In genomic region chr17:5000871-5001270, GRCm38 (mm10) we compare ENCODE assay signal across 11 mouse cellular contexts. TPM values are rescaled to one million over a fixed set of nuclear protein-coding genes. Genes with fewer than 3 reads are reported as not detected.
DNase-seq lines count a peak whose midpoint lies in the region; ATAC-seq and TF ChIP-seq lines count a peak whose summit lies in the region.
"Had no signal": no experiment of that assay in that cellular context is flagged by ENCODE, and none has a peak within 500 bp of the region (broad histone marks: within the 10 kb centered on the region; RNA-seq: fewer than 3 reads in every experiment).

No protein-coding gene starts in this region.

- DNase-seq in layer of hippocampus, adult 2 months (ENCODE audit: low spot score in 2 of 2) = no peak
- DNase-seq in layer of hippocampus, postnatal 36 days = no peak
- no peak for DNase-seq in kidney, adult 8-10 months
- DNase-seq in yolk sac, embryonic 10.5 days (ENCODE audit: low spot score) = no peak
- DNase-seq: right cerebral cortex, adult 18-20 months; thymus, postnatal 36 days had no signal

- TF ChIP-seq CTCF in layer of hippocampus, adult 2 months (conservative IDR thresholded peaks at IDR 0.05) = no peak
- TF ChIP-seq CTCF in intestine, postnatal 0 days (IDR thresholded peaks at IDR 0.05; ENCODE audit: low read depth) = no peak
- no peak for TF ChIP-seq CTCF in olfactory bulb, adult 2 months (IDR thresholded peaks at IDR 0.05; ENCODE audit: insufficient read depth, low read depth, low read length)

- peak overlapping the region; percentile 100 for H3K27ac ChIP-seq in layer of hippocampus, adult 2 months
- H3K27ac ChIP-seq in forebrain, embryonic 12.5 days = no peak overlapping the region
- no peak overlapping the region for H3K27ac ChIP-seq in intestine, postnatal 0 days (ENCODE audit: low read depth, low read length)
- H3K27ac ChIP-seq in olfactory bulb, adult 2 months (ENCODE audit: insufficient read depth, low read depth, low read length) = 0 out of 2 replicates have a peak overlapping the region, but pooled peaks have one; percentile 56
- H3K27ac ChIP-seq: heart, embryonic 10.5 days; macrophage had no signal

- ATAC-seq in forebrain, embryonic 12.5 days (ENCODE audit: low FRiP score) = 0 out of 2 replicates have a peak, but pooled peaks have one; percentile 18
- ATAC-seq in intestine, postnatal 0 days = no peak

- peak overlapping the region; percentile 80 for H3K4me3 ChIP-seq in layer of hippocampus, adult 2 months
- H3K4me3 ChIP-seq in forebrain, embryonic 12.5 days (replicated peaks) = no peak overlapping the region
- no peak overlapping the region for H3K4me3 ChIP-seq in intestine, postnatal 0 days (ENCODE audit: low read depth, low read length)
- H3K4me3 ChIP-seq in olfactory bulb, adult 2 months (ENCODE audit: insufficient read depth, low read depth, low read length) = peak overlapping the region; percentile 33
- H3K4me3 ChIP-seq: heart, embryonic 10.5 days had no signal

- no peak for TF ChIP-seq POLR2A in olfactory bulb, adult 2 months (IDR thresholded peaks at IDR 0.05; ENCODE audit: insufficient read depth, low read depth, low read length)

- peak overlapping the region; percentile 32 for H3K4me2 ChIP-seq in forebrain, embryonic 12.5 days
- H3K4me2 ChIP-seq in intestine, postnatal 0 days (replicated peaks; ENCODE audit: low read depth) = peak overlapping the region; percentile 54; the same call in 1 of the 2 replicates

- peaks cover 24% of the 10 kb centered on the region for H3K27me3 ChIP-seq in forebrain, embryonic 12.5 days
- H3K27me3 ChIP-seq in intestine, postnatal 0 days (replicated peaks; ENCODE audit: control insufficient read depth, insufficient read depth, low read length) = no peaks in the 10 kb centered on the region

- no peaks in the 10 kb centered on the region for H3K36me3 ChIP-seq in forebrain, embryonic 12.5 days (replicated peaks)
- no peaks in the 10 kb centered on the region for H3K36me3 ChIP-seq in intestine, postnatal 0 days (ENCODE audit: control insufficient read depth, insufficient read depth)
- H3K36me3 ChIP-seq: heart, embryonic 10.5 days had no signal

- 38% methylated on average over 7 of the region's 7 CpGs for WGBS in forebrain, embryonic 12.5 days
- WGBS in intestine, postnatal 0 days = 67% methylated on average over 7 of the region's 7 CpGs
- WGBS in olfactory bulb, adult 2 months = 24% methylated on average over 7 of the region's 7 CpGs

- H3K9ac ChIP-seq in forebrain, embryonic 12.5 days = peak overlapping the region; percentile 29; the same call in 1 of the 2 replicates
- no peak overlapping the region for H3K9ac ChIP-seq in intestine, postnatal 0 days (ENCODE audit: low read depth, low read length)

- no peaks in the 10 kb centered on the region for H3K9me3 ChIP-seq in forebrain, embryonic 12.5 days
- no peaks in the 10 kb centered on the region for H3K9me3 ChIP-seq in intestine, postnatal 0 days (ENCODE audit: control insufficient read depth)
- H3K9me3 ChIP-seq: heart, embryonic 10.5 days had no signal

- H3K4me1 ChIP-seq in forebrain, embryonic 12.5 days = peaks cover 64% of the 10 kb centered on the region
- H3K4me1 ChIP-seq in intestine, postnatal 0 days (replicated peaks; ENCODE audit: control insufficient read depth, insufficient read depth, low read length) = peaks cover 5% of the 10 kb centered on the region; the same call in 1 of the 2 replicates
- H3K4me1 ChIP-seq in olfactory bulb, adult 2 months (ENCODE audit: control insufficient read depth, insufficient read depth, low read length) = peaks cover 32% of the 10 kb centered on the region

RNA-seq across cellular contexts. Expression of gene Arid1b, which starts 6.7 kb away (rescaled TPM):
- 100 to 1,000 TPM; 114 to 119 TPM for total RNA-seq in layer of hippocampus, adult 2 months (2021)
- total RNA-seq in layer of hippocampus, postnatal 36 days (2021) = 100 to 1,000 TPM; 100 to 110 TPM
- polyA plus RNA-seq in forebrain, embryonic 12.5 days (2016; fragmentation: Nextera tagmentation; extraction: Ambion mirVana) = 17.4 and 17.7 TPM in 2 replicates
- 4.8 and 4.9 TPM in 2 replicates for polyA plus RNA-seq in intestine, postnatal 0 days (2015; fragmentation: Nextera tagmentation; extraction: Ambion mirVana)
- polyA plus RNA-seq in olfactory bulb, adult 2 months (2012; ENCODE audit: insufficient read depth, insufficient read length, low replicate concordance, missing spikeins) = not detected in 2 replicates

Comparison
In these comparisons a context has a peak if more than half of its experiments do, and no peak if none do; other contexts are left out.
1. H3K27ac ChIP-seq: peak in layer of hippocampus, adult 2 months (single experiment) and olfactory bulb, adult 2 months (single experiment); none in forebrain, embryonic 12.5 days (single experiment) and intestine, postnatal 0 days (single experiment).
2. H3K4me3 ChIP-seq: peak in layer of hippocampus, adult 2 months (single experiment) and olfactory bulb, adult 2 months (single experiment); none in forebrain, embryonic 12.5 days (single experiment) and intestine, postnatal 0 days (single experiment).